Mouse (Mus musculus) right cerebral cortex, adult 18-20 months (tissue): Measurements from ENCODE around the gene Gm4307.
"Not testable (repeated sequence)": the region's sequence is repeated elsewhere in the genome, so short reads cannot be mapped to it uniquely, and the experiment has no call there.

Experiments used
- DNase-seq: peaks from one replicate; pipeline ENCODE4 v3.0.0; 2022; ENCODE audit warnings: mixed read lengths

The Gm4307 gene

GRCm38 (mm10) chr10:100361038-100361437 is at the start of gene Gm4307:
Gm4307 (plus strand) TSS chr10:100361338.
- DNase-seq: not testable (repeated sequence)

GRCm38 (mm10) chr10:100335376-100335775 is 25.8 kb upstream of the Gm4307 start, which contains the start of gene Gm4301:
Gm4301 (plus strand) TSS chr10:100335676.
- not testable (repeated sequence) for DNase-seq

- not testable (repeated sequence) for DNase-seq
Measured at GRCm38 (mm10) chr10:100340536-100340935, 20.6 kb upstream of the Gm4307 start, which contains the start of gene Gm4302. Gm4302 (plus strand) TSS chr10:100340836.

GRCm38 (mm10) chr10:100345672-100346071 is 15.5 kb upstream of the Gm4307 start, which contains the start of gene Gm4303:
Gm4303 (plus strand) TSS chr10:100345972.
- not testable (repeated sequence) for DNase-seq

- not testable (repeated sequence) for DNase-seq
Measured at GRCm38 (mm10) chr10:100350793-100351192, 10.3 kb upstream of the Gm4307 start, which contains the start of gene Gm4305. Gm4305 (plus strand) TSS chr10:100351093.

DNA sequence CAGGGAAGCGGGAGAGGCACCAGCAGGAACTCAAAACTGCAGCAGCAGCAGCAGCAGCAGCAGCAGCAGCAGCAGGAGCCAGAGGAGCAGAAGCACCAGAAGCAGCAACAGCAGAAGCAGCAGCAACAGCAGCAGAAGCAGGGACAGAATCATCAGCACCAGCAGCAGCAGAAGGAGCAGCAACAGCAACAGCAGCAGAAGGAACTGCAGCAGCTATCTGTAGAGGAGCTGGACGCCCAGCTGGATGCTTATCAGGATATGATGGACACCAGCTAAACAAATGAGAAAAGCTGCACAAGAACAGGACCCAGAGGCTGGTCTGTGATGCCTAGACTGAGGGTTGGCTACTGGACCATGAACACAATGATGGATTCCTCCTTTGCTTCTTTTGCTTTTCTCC is 4.3 kb upstream of the Gm4307 start:
- peak; percentile 1 for DNase-seq

DNA sequence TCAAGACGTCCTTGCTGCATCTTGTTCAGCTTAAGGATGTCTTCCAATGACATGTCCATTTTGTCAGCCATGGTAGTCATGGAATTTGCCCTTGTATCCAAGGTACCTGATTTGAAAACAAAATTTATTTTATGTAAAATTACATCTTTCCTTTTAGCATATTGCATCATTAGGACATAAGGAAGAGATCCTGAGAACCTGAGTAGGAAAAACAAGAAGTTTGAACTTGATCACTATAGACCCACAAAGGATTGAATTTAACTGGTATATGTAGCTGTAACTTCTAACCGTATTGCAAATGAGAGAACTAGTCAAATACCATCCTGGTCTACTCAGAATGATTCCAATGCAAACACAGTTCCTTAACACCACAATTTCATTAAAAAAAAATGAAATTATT is 21.3 kb downstream of the Gm4307 start, which contains the start of gene Gm4312:
Gene Gm4312 (minus strand): TSS at position 101 of the 400 bp plus-strand sequence.
- not testable (repeated sequence) for DNase-seq

DNA sequence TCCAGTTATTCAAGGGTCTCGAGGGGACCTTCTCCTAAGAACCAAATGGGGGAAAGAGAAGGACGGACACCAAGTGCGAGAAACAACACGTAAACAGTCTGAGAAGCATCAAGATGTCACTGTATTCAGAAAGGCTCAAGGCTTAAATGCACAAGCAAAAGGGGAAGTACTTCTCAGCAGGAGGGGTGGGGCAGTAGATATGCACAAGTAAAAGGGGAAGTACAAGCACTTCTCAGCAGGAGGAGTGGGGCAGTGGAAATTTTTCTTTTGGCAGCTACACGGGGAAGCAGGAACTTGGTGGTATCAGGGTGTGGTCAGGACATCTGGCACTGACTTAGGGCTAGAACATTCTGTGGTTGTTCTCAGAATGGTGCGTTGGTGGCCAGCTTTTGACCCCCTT is 41.2 kb downstream of the Gm4307 start:
- DNase-seq: not testable (repeated sequence)
